Mouse (Mus musculus) embryonic facial prominence, embryonic 13.5 days (tissue): ENCODE results near the gene Ovol3. TPM values are rescaled to one million over a fixed set of nuclear protein-coding genes. Genes with fewer than 3 reads are reported as not detected.
"Not testable (repeated sequence)": the region's sequence is repeated elsewhere in the genome, so short reads cannot be mapped to it uniquely, and the experiment has no call there.

Experiments used
- ATAC-seq: fragments of 200-750 bp; cut with Nextera tagmentation; 2 replicates; pipeline ENCODE4 v1.8.0; 2017; ENCODE audit warnings: low read depth; ENCODE audit not compliant: insufficient number of reproducible peaks, insufficient read depth, low FRiP score, low TSS enrichment
- H3K27ac ChIP-seq: fragments of 300-500 bp; sonication (generic); 2 replicates; pipeline ENCODE4 v1.5.1; 2015; ENCODE audit warnings: moderate library complexity, mild to moderate bottlenecking, inconsistent platforms
- H3K27me3 ChIP-seq: fragments of 300-500 bp; sonication (generic); 2 replicates; pipeline ENCODE4 v1.6.1; 2015; ENCODE audit warnings: mild to moderate bottlenecking, inconsistent platforms
- H3K36me3 ChIP-seq: fragments of 300-500 bp; sonication (generic); 2 replicates; pipeline ENCODE4 v1.6.1; 2015; ENCODE audit warnings: mild to moderate bottlenecking, inconsistent platforms
- H3K4me1 ChIP-seq: fragments of 300-500 bp; sonication (generic); 2 replicates; pipeline ENCODE4 v1.6.1; 2015; ENCODE audit warnings: inconsistent platforms
- H3K4me2 ChIP-seq: fragments of 300-500 bp; sonication (generic); 2 replicates; pipeline ENCODE4 v1.6.1; 2015; ENCODE audit warnings: moderate library complexity, mild to moderate bottlenecking, inconsistent platforms
- H3K4me3 ChIP-seq: fragments of 300-500 bp; sonication (generic); 2 replicates; pipeline ENCODE4 v1.5.1; 2015; ENCODE audit warnings: mild to moderate bottlenecking, inconsistent platforms
- H3K9ac ChIP-seq: fragments of 300-500 bp; sonication (generic); 2 replicates; pipeline ENCODE4 v1.6.1; 2015; ENCODE audit warnings: mild to moderate bottlenecking, inconsistent platforms
- H3K9me3 ChIP-seq: fragments of 300-500 bp; sonication (generic); 2 replicates; pipeline ENCODE4 v1.6.1; 2016; ENCODE audit warnings: inconsistent platforms
- WGBS: fragments of 180-500 bp; shearing (Covaris S2); methylation state at CpG from one replicate; pipeline ENCODE4 v1.1.7; 2015; ENCODE audit warnings: mixed read lengths; 5-methylcytosine and 5-hydroxymethylcytosine counted together
- polyA plus RNA-seq: library from polyadenylated mRNA; unstranded; fragments of >200 nt; fragmentation: Nextera tagmentation; extraction: Ambion mirVana; gene quantifications from 2 replicates; pipeline ENCODE4 v1.2.1, GENCODE M21; 2015

Ovol3 gene
- polyA plus RNA-seq, 1 experiment from 2014 or later: 0.30 TPM

GRCm38 (mm10) chr7:30265041-30265440 lies 29.5 kb upstream of the Ovol3 start:
- no peaks in the 10 kb centered on the region for H3K27me3 ChIP-seq
- peaks cover 31% of the 10 kb centered on the region for H3K36me3 ChIP-seq
- H3K9ac ChIP-seq: no peak overlapping the region
- 78% methylated on average over 2 of the region's 2 CpGs for WGBS
- no peak overlapping the region for H3K27ac ChIP-seq
- H3K4me1 ChIP-seq: no peaks in the 10 kb centered on the region
- no peak overlapping the region for H3K4me3 ChIP-seq
- H3K9me3 ChIP-seq: no peaks in the 10 kb centered on the region
- no peak overlapping the region for H3K4me2 ChIP-seq
- no peak for ATAC-seq

GRCm38 (mm10) chr7:30251956-30252954 lies 16.7 kb upstream of the Ovol3 start:
- H3K4me1 ChIP-seq: no peaks in the 10 kb centered on the region
- peaks cover 9% of the 10 kb centered on the region; the same call in 1 of the 2 replicates for H3K36me3 ChIP-seq
- H3K4me3 ChIP-seq: no peak overlapping the region
- H3K9ac ChIP-seq: no peak overlapping the region
- WGBS: 84% methylated on average over 12 of the region's 12 CpGs
- ATAC-seq: no peak
- H3K4me2 ChIP-seq: no peak overlapping the region
- H3K27ac ChIP-seq: no peak overlapping the region
- H3K9me3 ChIP-seq: no peaks in the 10 kb centered on the region
- H3K27me3 ChIP-seq: no peaks in the 10 kb centered on the region

- not testable (repeated sequence) for ATAC-seq, H3K27me3 ChIP-seq, H3K9me3 ChIP-seq, H3K4me2 ChIP-seq, H3K27ac ChIP-seq, H3K4me3 ChIP-seq, H3K9ac ChIP-seq
- H3K4me1 ChIP-seq: peaks cover 11% of the 10 kb centered on the region
- H3K36me3 ChIP-seq: peaks cover 27% of the 10 kb centered on the region
- WGBS: 72% methylated on average over 3 of the region's 3 CpGs
Observed at GRCm38 (mm10) chr7:30237374-30237773, 1.8 kb upstream of the Ovol3 start.

GRCm38 (mm10) chr7:30235091-30235490 lies 434 bp downstream of the Ovol3 start:
- Histone ChIP-seq H3K27me3 (no peaks in the 10 kb centered on the region), H3K4me2 (no peak overlapping the region), H3K9ac (no peak overlapping the region), H3K9me3 (no peaks in the 10 kb centered on the region), H3K4me1 (peaks cover 19% of the 10 kb centered on the region), H3K27ac (no peak overlapping the region), H3K36me3 (peaks cover 19% of the 10 kb centered on the region), H3K4me3 (no peak overlapping the region)
- 93% methylated on average over 8 of the region's 8 CpGs for WGBS
- no peak for ATAC-seq

GRCm38 (mm10) chr7:30234276-30234858 lies 1.2 kb downstream of the Ovol3 start:
- Histone ChIP-seq H3K9me3 (no peaks in the 10 kb centered on the region), H3K9ac (no peak overlapping the region), H3K36me3 (peaks cover 24% of the 10 kb centered on the region), H3K27me3 (no peaks in the 10 kb centered on the region), H3K4me3 (no peak overlapping the region), H3K27ac (no peak overlapping the region), H3K4me1 (peaks cover 19% of the 10 kb centered on the region), H3K4me2 (no peak overlapping the region)
- 95% methylated on average over 15 of the region's 15 CpGs for WGBS
- no peak for ATAC-seq

- WGBS: 91% methylated on average over 20 of the region's 20 CpGs
- no peak overlapping the region for H3K27ac ChIP-seq
- peak overlapping the region; percentile 80; the same call in 1 of the 2 replicates for H3K9ac ChIP-seq
Observed at GRCm38 (mm10) chr7:30233387-30233786, 2.1 kb downstream of the Ovol3 start.

GRCm38 (mm10) chr7:30232631-30233148 lies 2.8 kb downstream of the Ovol3 start:
- 3% methylated on average over 24 of the region's 24 CpGs for WGBS
- peak overlapping the region; percentile 66 for H3K4me3 ChIP-seq
- no peak for ATAC-seq

More at GRCm38 (mm10) chr7:30233387-30233786, 2.1 kb downstream of the Ovol3 start:
- no peak for ATAC-seq
- Histone ChIP-seq H3K4me3 (peak overlapping the region; percentile 66), H3K9me3 (no peaks in the 10 kb centered on the region), H3K4me2 (peak overlapping the region; percentile 80), H3K36me3 (peaks cover 24% of the 10 kb centered on the region), H3K27me3 (no peaks in the 10 kb centered on the region), H3K4me1 (peaks cover 19% of the 10 kb centered on the region)

GRCm38 (mm10) chr7:30231669-30232454 lies 3.7 kb downstream of the Ovol3 start, which contains the start of the genes Polr2i and Tbcb:
Gene Polr2i (plus strand): TSS chr7:30231948.
Gene Tbcb (minus strand): TSS chr7:30232272.
- H3K4me2 ChIP-seq: peak within 1 kb of the TSS; percentile 80
- peak; percentile 90 for ATAC-seq
- H3K27ac ChIP-seq: peak within 1 kb of the TSS; percentile 94
- peak within 1 kb of the TSS; percentile 80 for H3K9ac ChIP-seq
- H3K9me3 ChIP-seq: no peaks in the 10 kb centered on the region
- H3K27me3 ChIP-seq: no peaks in the 10 kb centered on the region
- peaks cover 19% of the 10 kb centered on the region for H3K4me1 ChIP-seq
- H3K36me3 ChIP-seq: peaks cover 39% of the 10 kb centered on the region
- under 1% methylated on average over 67 of the region's 67 CpGs for WGBS
- H3K4me3 ChIP-seq: peak within 1 kb of the TSS; percentile 66

More at GRCm38 (mm10) chr7:30232631-30233148, 2.8 kb downstream of the Ovol3 start:
- H3K4me1 ChIP-seq: peaks cover 19% of the 10 kb centered on the region
- H3K27ac ChIP-seq: peak overlapping the region; percentile 94
- H3K9me3 ChIP-seq: no peaks in the 10 kb centered on the region
- H3K9ac ChIP-seq: peak overlapping the region; percentile 80
- H3K36me3 ChIP-seq: peaks cover 31% of the 10 kb centered on the region
- peak overlapping the region; percentile 80 for H3K4me2 ChIP-seq
- H3K27me3 ChIP-seq: no peaks in the 10 kb centered on the region

GRCm38 (mm10) chr7:30231328-30231668 lies 4.2 kb downstream of the Ovol3 start:
- Histone ChIP-seq H3K27ac (peak overlapping the region; percentile 94; the same call in 1 of the 2 replicates), H3K4me1 (peaks cover 19% of the 10 kb centered on the region), H3K36me3 (peaks cover 45% of the 10 kb centered on the region), H3K9ac (peak overlapping the region; percentile 80), H3K4me2 (peak overlapping the region; percentile 80), H3K9me3 (no peaks in the 10 kb centered on the region), H3K4me3 (peak overlapping the region; percentile 66), H3K27me3 (no peaks in the 10 kb centered on the region)
- ATAC-seq: peak; percentile 3; the same call in 1 of the 2 replicates
- under 1% methylated on average over 16 of the region's 16 CpGs for WGBS

- H3K4me3 ChIP-seq: no peak overlapping the region
Observed at GRCm38 (mm10) chr7:30224206-30224605, 11.3 kb downstream of the Ovol3 start.

GRCm38 (mm10) chr7:30222205-30222604 lies 13.3 kb downstream of the Ovol3 start:
- no peak overlapping the region for H3K27ac ChIP-seq
- no peak for ATAC-seq
- H3K9ac ChIP-seq: no peak overlapping the region
- H3K4me2 ChIP-seq: no peak overlapping the region
- peaks cover 10% of the 10 kb centered on the region for H3K4me1 ChIP-seq
- H3K36me3 ChIP-seq: peaks cover 44% of the 10 kb centered on the region
- no peaks in the 10 kb centered on the region for H3K9me3 ChIP-seq
- no peak overlapping the region for H3K4me3 ChIP-seq
- WGBS: 90% methylated on average over 5 of the region's 5 CpGs
- H3K27me3 ChIP-seq: no peaks in the 10 kb centered on the region

More at GRCm38 (mm10) chr7:30224206-30224605, 11.3 kb downstream of the Ovol3 start:
- no peak for ATAC-seq
- H3K36me3 ChIP-seq: peaks cover 55% of the 10 kb centered on the region
- H3K27ac ChIP-seq: no peak overlapping the region
- 94% methylated on average over 12 of the region's 12 CpGs for WGBS
- H3K9ac ChIP-seq: no peak overlapping the region
- no peak overlapping the region for H3K4me2 ChIP-seq
- H3K4me1 ChIP-seq: peaks cover 6% of the 10 kb centered on the region
- no peaks in the 10 kb centered on the region for H3K9me3 ChIP-seq
- no peaks in the 10 kb centered on the region for H3K27me3 ChIP-seq
